Mouse (Mus musculus): ENCODE measurements around the gene Tert. TPM values are rescaled to one million over a fixed set of nuclear protein-coding genes. Genes with fewer than 3 reads are reported as not detected.

Tert gene
- 1.1 TPM for polyA plus RNA-seq (2014; fragmentation: Illumina TruSeq; extraction: RNeasy Lipid Tissue Mini Kit (QIAGEN cat#74804); ENCODE audit: low read depth, low replicate concordance)

GRCm38 (mm10) chr13:73626745-73627549 is at the start of gene Tert:
Tert (plus strand) TSS chr13:73626911.

GRCm38 (mm10) chr13:73603522-73604155 is 23.1 kb upstream of the Tert start, which contains the start of gene Clptm1l:
Clptm1l (plus strand) TSS chr13:73604006.

GRCm38 (mm10) chr13:73677853-73678252 is 51.1 kb downstream of the Tert start, which contains the start of gene Slc6a18:
Slc6a18 (minus strand) TSS chr13:73678023.

Other genes with a start within 250 kb of the Tert start
- gene Lpcat1, start 159.7 kb upstream of the Tert start, polyA plus RNA-seq (2014; fragmentation: Illumina TruSeq; extraction: RNeasy Lipid Tissue Mini Kit (QIAGEN cat#74804); ENCODE audit: low read depth, low replicate concordance) = 3.6 TPM
- gene Slc6a3, start 90.2 kb upstream of the Tert start, polyA plus RNA-seq (2014; fragmentation: Illumina TruSeq; extraction: RNeasy Lipid Tissue Mini Kit (QIAGEN cat#74804); ENCODE audit: low read depth, low replicate concordance) = not detected
- 87.5 TPM for gene Clptm1l, start 22.9 kb upstream of the Tert start, polyA plus RNA-seq (2014; fragmentation: Illumina TruSeq; extraction: RNeasy Lipid Tissue Mini Kit (QIAGEN cat#74804); ENCODE audit: low read depth, low replicate concordance)
- gene Slc6a18, start 51.1 kb downstream of the Tert start, polyA plus RNA-seq (2014; fragmentation: Illumina TruSeq; extraction: RNeasy Lipid Tissue Mini Kit (QIAGEN cat#74804); ENCODE audit: low read depth, low replicate concordance) = 486 TPM
- gene Slc6a19, start 78.0 kb downstream of the Tert start, polyA plus RNA-seq (2014; fragmentation: Illumina TruSeq; extraction: RNeasy Lipid Tissue Mini Kit (QIAGEN cat#74804); ENCODE audit: low read depth, low replicate concordance) = 149 TPM
- 9.5 TPM for gene Slc12a7, start 106.2 kb downstream of the Tert start, polyA plus RNA-seq (2014; fragmentation: Illumina TruSeq; extraction: RNeasy Lipid Tissue Mini Kit (QIAGEN cat#74804); ENCODE audit: low read depth, low replicate concordance)
- gene Nkd2, start 220.7 kb downstream of the Tert start, polyA plus RNA-seq (2014; fragmentation: Illumina TruSeq; extraction: RNeasy Lipid Tissue Mini Kit (QIAGEN cat#74804); ENCODE audit: low read depth, low replicate concordance) = 0.53 TPM